Mouse (Mus musculus): ENCODE measurements around the gene Lrrc3b.

Lrrc3b gene

DNA sequence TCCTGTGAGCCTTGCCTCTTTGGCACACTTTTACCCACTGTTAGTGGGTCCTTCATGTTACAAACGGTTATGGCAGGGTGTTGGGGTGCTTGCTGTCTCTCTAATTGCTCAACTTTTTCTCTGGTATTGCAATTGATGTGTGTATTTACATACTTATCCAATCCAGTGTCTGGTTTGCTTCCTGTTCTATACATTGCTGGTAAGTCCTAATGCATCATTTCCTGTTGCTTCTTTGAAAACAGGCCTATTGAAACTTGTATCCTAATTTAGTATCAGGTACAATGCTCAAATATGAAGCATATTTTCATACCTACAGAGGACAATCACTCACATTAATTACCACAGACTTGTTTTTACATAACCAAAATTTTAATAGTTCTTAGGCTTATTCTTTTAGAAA, 107.4 kb downstream of the Lrrc3b start:
- no peak for DNase-seq (ENCODE audit: low read depth, low spot score)

GRCm38 (mm10) chr14:15330155-15330554, 108.6 kb downstream of the Lrrc3b start:
- DNase-seq (ENCODE audit: low read depth, low spot score) = no peak

GRCm38 (mm10) chr14:15325872-15326271, 112.9 kb downstream of the Lrrc3b start:
- DNase-seq (ENCODE audit: low read depth, low spot score) = no peak

DNA sequence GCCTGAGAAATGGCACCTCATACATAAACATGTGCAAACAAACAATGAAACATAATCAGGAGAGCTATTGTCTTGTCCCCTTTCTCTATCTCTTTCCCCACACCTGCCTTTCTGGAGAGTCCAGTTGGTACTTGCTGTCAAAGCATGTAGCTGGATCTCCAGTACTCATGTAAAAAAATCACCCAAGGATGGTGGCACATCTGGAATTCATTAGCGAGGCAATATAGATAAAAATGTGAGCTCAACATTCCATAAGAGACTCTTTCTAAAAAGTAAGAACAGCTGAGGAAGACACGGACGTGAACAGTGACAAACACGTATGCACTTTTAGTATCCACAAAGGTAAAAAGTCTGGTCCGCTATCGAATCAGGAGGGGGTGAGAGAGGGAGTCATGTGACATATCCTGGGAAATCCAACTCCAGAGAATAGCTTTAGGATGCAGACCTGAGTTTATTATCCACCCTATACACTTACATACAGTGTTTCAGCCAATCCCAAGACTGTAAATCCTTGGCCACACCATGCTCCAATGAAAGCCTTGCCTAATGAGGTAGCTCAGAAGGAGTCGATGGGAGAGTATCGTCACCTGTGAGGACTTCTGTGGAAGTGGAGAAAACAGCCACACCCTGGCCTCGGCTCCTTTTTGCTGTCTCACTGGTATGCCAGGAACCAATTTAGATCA, 116.2 kb downstream of the Lrrc3b start:
- DNase-seq (ENCODE audit: low read depth, low spot score) = peak; percentile 58

- no peak for DNase-seq (ENCODE audit: low read depth, low spot score)
Measured at GRCm38 (mm10) chr14:15319399-15319915, 119.3 kb downstream of the Lrrc3b start.

DNA sequence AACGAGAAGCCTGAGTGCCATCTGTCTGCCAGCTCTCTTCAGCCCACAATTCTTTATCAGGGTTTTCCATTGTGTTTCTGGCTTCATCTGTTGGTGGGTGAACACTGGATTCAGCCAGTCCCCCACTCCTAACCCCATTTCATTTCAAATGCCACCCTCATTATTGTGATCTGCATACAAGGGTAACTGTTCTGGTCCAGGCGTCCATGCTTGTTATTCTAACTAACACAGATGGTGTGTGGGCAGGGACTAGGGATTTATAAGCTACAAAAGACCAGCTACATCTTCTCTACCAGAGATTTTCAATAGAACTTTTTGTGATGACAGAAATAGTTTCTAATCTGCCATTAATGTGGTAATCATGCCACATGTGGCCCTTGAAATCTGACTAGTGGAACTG, 130.2 kb downstream of the Lrrc3b start:
- no peak for DNase-seq (ENCODE audit: low read depth, low spot score)
